Mouse (Mus musculus): ENCODE data around the gene Mycl. TPM values are rescaled to one million over a fixed set of nuclear protein-coding genes. Genes with fewer than 3 reads are reported as not detected.

The Mycl gene
- total and polyA plus RNA-seq, 3 experiments, result 0.11 TPM; not detected in 2

- ATAC-seq (ENCODE audit: extremely low read depth, insufficient number of reproducible peaks, low FRiP score, poor library complexity, severe bottlenecking), result no peak
Observed at GRCm38 (mm10) chr4:123050681-123051211, 55.3 kb downstream of the Mycl start.

More at GRCm38 (mm10) chr4:123050681-123051211, 55.3 kb downstream of the Mycl start:
- no peak for TF ChIP-seq CTCF (IDR thresholded peaks at IDR 0.05; ENCODE audit: low read depth, low read length)
- no peak for TF ChIP-seq TAL1 (conservative IDR thresholded peaks at IDR 0.05; ENCODE audit: low read depth, low read length)
- no peak for TF ChIP-seq GATA2 (IDR thresholded peaks at IDR 0.05; ENCODE audit: borderline replicate concordance, low read depth, low read length)
- TF ChIP-seq GATA1 (IDR thresholded peaks at IDR 0.05; ENCODE audit: borderline replicate concordance, low read length), result no peak
- TF ChIP-seq POLR2AphosphoS5 (IDR thresholded peaks at IDR 0.05; ENCODE audit: insufficient replicate concordance, low read depth, low read length), result no peak
- H3K4me1 ChIP-seq (ENCODE audit: insufficient read depth, low read depth, low read length), result no peaks in the 10 kb centered on the region
- H3K4me3 ChIP-seq (ENCODE audit: low read depth, low read length), result no peak overlapping the region
- no peaks in the 10 kb centered on the region for H3K9me3 ChIP-seq (replicated peaks)
- H3K27me3 ChIP-seq (ENCODE audit: insufficient read depth, low read length), result no peaks in the 10 kb centered on the region
- H3K36me3 ChIP-seq (replicated peaks), result peaks cover 100% of the 10 kb centered on the region
- DNase-seq (ENCODE audit: low spot score), result peak; percentile 33

Other genes with a start within 250 kb of the Mycl start
- gene Ppt1, start 159.4 kb upstream of the Mycl start, total RNA-seq (2014; fragmentation: Nextera tagmentation), result 70.4 and 70.9 TPM in 2 replicates
- 52.0 and 56.7 TPM in 2 replicates for gene Ppt1, start 159.4 kb upstream of the Mycl start, total RNA-seq (2017)
- gene Ppt1, start 159.4 kb upstream of the Mycl start, polyA plus RNA-seq (2012), result 6.6 and 9.3 TPM in 2 replicates
- 186 and 190 TPM in 2 replicates for gene Cap1, start 109.6 kb upstream of the Mycl start, total RNA-seq (2014; fragmentation: Nextera tagmentation)
- 230 and 256 TPM in 2 replicates for gene Cap1, start 109.6 kb upstream of the Mycl start, total RNA-seq (2017)
- gene Cap1, start 109.6 kb upstream of the Mycl start, polyA plus RNA-seq (2012), result 21.1 and 28.2 TPM in 2 replicates
- not detected in 2 replicates for gene Mfsd2a, start 34.5 kb upstream of the Mycl start, total RNA-seq (2014; fragmentation: Nextera tagmentation)
- gene Mfsd2a, start 34.5 kb upstream of the Mycl start, total RNA-seq (2017), result 0.06 and 0.11 TPM in 2 replicates
- not detected in 2 replicates for gene Mfsd2a, start 34.5 kb upstream of the Mycl start, polyA plus RNA-seq (2012)
- 23.6 and 24.4 TPM in 2 replicates for gene Trit1, start 20.9 kb downstream of the Mycl start, total RNA-seq (2014; fragmentation: Nextera tagmentation)
- gene Trit1, start 20.9 kb downstream of the Mycl start, total RNA-seq (2017), result 24.4 and 26.4 TPM in 2 replicates
- gene Trit1, start 20.9 kb downstream of the Mycl start, polyA plus RNA-seq (2012), result 2.8 and 3.2 TPM in 2 replicates
- gene Bmp8b, start 109.5 kb downstream of the Mycl start, total RNA-seq (2014; fragmentation: Nextera tagmentation), result not detected in 2 replicates
- 0.05 TPM in 1 of 2 replicates, not detected in the other for gene Bmp8b, start 109.5 kb downstream of the Mycl start, total RNA-seq (2017)
- gene Bmp8b, start 109.5 kb downstream of the Mycl start, polyA plus RNA-seq (2012), result not detected in 2 replicates
- not detected in 2 replicates for gene Oxct2b, start 120.6 kb downstream of the Mycl start, total RNA-seq (2014; fragmentation: Nextera tagmentation)
- not detected in 2 replicates for gene Oxct2b, start 120.6 kb downstream of the Mycl start, total RNA-seq (2017)
- 0.02 TPM in 1 of 2 replicates, not detected in the other for gene Oxct2b, start 120.6 kb downstream of the Mycl start, polyA plus RNA-seq (2012)
- 39.3 and 43.7 TPM in 2 replicates for gene Ppie, start 144.3 kb downstream of the Mycl start, total RNA-seq (2014; fragmentation: Nextera tagmentation)
- gene Ppie, start 144.3 kb downstream of the Mycl start, total RNA-seq (2017), result 70.7 and 78.8 TPM in 2 replicates
- 10.3 and 17.3 TPM in 2 replicates for gene Ppie, start 144.3 kb downstream of the Mycl start, polyA plus RNA-seq (2012)
- not detected in 2 replicates for gene Hpcal4, start 187.6 kb downstream of the Mycl start, total RNA-seq (2014; fragmentation: Nextera tagmentation)
- gene Hpcal4, start 187.6 kb downstream of the Mycl start, total RNA-seq (2017), result 0.12 TPM in 1 of 2 replicates, not detected in the other
- gene Hpcal4, start 187.6 kb downstream of the Mycl start, polyA plus RNA-seq (2012), result not detected in 2 replicates
- gene Nt5c1a, start 205.9 kb downstream of the Mycl start, total RNA-seq (2014; fragmentation: Nextera tagmentation), result not detected in 2 replicates
- not detected in 2 replicates for gene Nt5c1a, start 205.9 kb downstream of the Mycl start, total RNA-seq (2017)
- gene Nt5c1a, start 205.9 kb downstream of the Mycl start, polyA plus RNA-seq (2012), result not detected in 2 replicates
- not detected in 2 replicates for gene Heyl, start 237.9 kb downstream of the Mycl start, total RNA-seq (2014; fragmentation: Nextera tagmentation)
- 0.05 TPM in 1 of 2 replicates, not detected in the other for gene Heyl, start 237.9 kb downstream of the Mycl start, total RNA-seq (2017)
- gene Heyl, start 237.9 kb downstream of the Mycl start, polyA plus RNA-seq (2012), result not detected in 2 replicates